Mouse (Mus musculus): ENCODE results near the gene Itgb7. TPM values are rescaled to one million over a fixed set of nuclear protein-coding genes. Genes with fewer than 3 reads are reported as not detected.

The Itgb7 gene
- polyA plus RNA-seq, 1 experiment from 2014 or later: 1.7 TPM

DNA sequence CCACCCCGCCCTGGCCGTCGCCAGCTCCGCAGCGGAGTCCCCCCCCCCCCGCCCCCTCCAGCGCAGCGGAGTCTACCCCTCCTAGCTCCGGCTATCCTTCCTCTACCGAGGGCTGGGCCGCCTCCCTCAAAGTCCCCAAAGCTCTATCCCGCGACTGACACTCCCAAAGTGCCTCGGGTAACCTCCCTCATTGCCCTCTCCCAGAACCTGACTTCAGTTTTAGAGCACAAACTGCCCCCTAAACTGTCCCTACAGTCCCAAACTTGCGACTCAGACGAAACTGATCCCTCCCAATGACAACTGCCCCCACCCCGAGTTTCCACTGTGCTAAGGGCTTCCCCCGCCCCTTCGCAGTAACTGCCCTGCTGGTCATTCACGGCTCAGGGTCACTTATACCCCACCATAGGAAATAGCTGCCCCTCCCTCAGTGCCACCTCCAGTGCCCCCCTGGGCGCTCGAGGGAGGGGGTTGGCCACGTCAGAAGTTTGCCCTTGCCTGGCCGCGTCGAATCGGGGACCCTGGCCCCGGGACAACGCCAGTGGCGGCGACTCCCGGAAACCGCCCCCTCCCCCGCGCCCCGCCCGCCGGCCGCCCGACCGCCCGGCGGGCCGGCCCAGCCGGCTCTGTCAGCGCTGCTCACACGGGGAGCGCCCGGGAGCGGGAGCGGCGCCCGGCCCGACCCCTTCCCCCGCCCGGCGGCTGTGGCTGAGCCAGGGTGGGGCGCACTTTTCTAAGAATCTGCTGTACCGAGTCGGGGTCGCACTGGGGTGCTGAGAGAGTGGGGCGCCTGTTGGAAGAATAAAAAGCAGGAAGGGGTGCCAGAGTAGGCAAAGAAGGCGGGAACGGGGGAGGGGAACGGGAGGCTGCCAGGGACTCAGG, 15.7 kb upstream of the Itgb7 start:
- H3K9ac ChIP-seq: peak overlapping the region; percentile 76
- H3K4me3 ChIP-seq: peak overlapping the region; percentile 55
- H3K4me2 ChIP-seq: peak overlapping the region; percentile 92
- peaks cover 55% of the 10 kb centered on the region for H3K27me3 ChIP-seq
- no peaks in the 10 kb centered on the region for H3K9me3 ChIP-seq
- H3K4me1 ChIP-seq (replicated peaks): peaks cover 72% of the 10 kb centered on the region
- no peaks in the 10 kb centered on the region for H3K36me3 ChIP-seq
- under 1% methylated on average over 63 of the region's 65 CpGs for WGBS
- ATAC-seq (ENCODE audit: low read depth): peak; percentile 51
- H3K27ac ChIP-seq (replicated peaks): peak overlapping the region; percentile 85

GRCm38 (mm10) chr15:102246866-102247251, 15.1 kb upstream of the Itgb7 start:
- Histone ChIP-seq H3K36me3 (no peaks in the 10 kb centered on the region), H3K4me1 (replicated peaks) (peaks cover 74% of the 10 kb centered on the region), H3K4me3 (peak overlapping the region; percentile 55), H3K27ac (replicated peaks) (peak overlapping the region; percentile 85), H3K27me3 (peaks cover 56% of the 10 kb centered on the region), H3K4me2 (peak overlapping the region; percentile 92), H3K9ac (peak overlapping the region; percentile 76), H3K9me3 (no peaks in the 10 kb centered on the region)
- ATAC-seq (ENCODE audit: low read depth): peak; percentile 82
- under 1% methylated on average over 25 of the region's 35 CpGs for WGBS

DNA sequence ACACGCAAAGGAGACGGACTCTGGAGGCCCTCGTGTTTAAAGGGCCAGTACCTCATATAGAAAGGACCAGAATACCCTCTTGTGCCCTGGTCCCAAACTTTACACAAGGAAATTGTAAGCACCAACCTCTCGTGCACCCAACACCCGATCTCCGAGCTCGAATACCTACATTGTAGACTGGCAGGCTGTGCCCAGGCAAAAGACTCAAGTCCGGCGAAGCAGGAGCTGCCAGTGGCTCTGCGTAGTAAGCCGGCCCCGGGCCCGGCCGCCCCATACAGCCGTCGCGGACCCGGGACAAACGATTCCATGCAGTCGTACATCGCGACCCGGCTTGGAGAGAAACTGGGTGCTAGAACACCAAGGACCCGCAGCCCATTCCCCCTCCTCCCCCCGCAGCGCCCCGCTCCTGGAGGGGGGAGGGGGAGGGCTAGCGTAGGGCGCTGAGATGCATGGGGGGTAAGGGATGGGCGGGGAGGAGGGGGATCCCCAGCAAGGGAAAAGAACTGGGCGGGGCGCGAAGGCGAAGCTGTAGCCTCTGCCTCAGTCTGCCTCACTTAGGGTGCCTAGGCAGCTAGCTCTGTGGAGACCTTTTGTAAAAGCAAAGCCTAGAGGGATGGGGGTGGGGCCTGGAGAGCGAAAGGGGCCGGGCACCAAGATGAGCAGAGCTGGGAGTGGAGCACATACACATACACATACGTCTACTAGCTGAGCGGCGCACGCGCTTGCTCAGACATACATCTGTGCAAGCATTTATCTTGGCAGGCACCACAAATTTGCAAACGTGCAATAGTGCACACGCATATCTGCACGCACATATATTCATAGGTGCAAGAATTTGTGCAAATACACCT, 14.4 kb upstream of the Itgb7 start:
- Histone ChIP-seq H3K4me1 (replicated peaks) (peaks cover 74% of the 10 kb centered on the region), H3K36me3 (no peaks in the 10 kb centered on the region), H3K9ac (peak overlapping the region; percentile 76), H3K4me2 (peak overlapping the region; percentile 92), H3K27me3 (peaks cover 56% of the 10 kb centered on the region), H3K9me3 (no peaks in the 10 kb centered on the region), H3K27ac (replicated peaks) (peak overlapping the region; percentile 85), H3K4me3 (peak overlapping the region; percentile 55)
- WGBS: under 1% methylated on average over 39 of the region's 44 CpGs
- ATAC-seq (ENCODE audit: low read depth): peak; percentile 89

- Histone ChIP-seq H3K9me3 (no peaks in the 10 kb centered on the region), H3K27me3 (peaks cover 53% of the 10 kb centered on the region), H3K4me1 (replicated peaks) (peaks cover 74% of the 10 kb centered on the region), H3K4me2 (peak overlapping the region; percentile 92), H3K27ac (replicated peaks) (peak overlapping the region; percentile 85), H3K9ac (peak overlapping the region; percentile 76), H3K4me3 (peak overlapping the region; percentile 55), H3K36me3 (no peaks in the 10 kb centered on the region)
- 6% methylated on average over 14 of the region's 14 CpGs for WGBS
- ATAC-seq (ENCODE audit: low read depth): no peak
Measured at GRCm38 (mm10) chr15:102245461-102245881, 13.7 kb upstream of the Itgb7 start.

DNA sequence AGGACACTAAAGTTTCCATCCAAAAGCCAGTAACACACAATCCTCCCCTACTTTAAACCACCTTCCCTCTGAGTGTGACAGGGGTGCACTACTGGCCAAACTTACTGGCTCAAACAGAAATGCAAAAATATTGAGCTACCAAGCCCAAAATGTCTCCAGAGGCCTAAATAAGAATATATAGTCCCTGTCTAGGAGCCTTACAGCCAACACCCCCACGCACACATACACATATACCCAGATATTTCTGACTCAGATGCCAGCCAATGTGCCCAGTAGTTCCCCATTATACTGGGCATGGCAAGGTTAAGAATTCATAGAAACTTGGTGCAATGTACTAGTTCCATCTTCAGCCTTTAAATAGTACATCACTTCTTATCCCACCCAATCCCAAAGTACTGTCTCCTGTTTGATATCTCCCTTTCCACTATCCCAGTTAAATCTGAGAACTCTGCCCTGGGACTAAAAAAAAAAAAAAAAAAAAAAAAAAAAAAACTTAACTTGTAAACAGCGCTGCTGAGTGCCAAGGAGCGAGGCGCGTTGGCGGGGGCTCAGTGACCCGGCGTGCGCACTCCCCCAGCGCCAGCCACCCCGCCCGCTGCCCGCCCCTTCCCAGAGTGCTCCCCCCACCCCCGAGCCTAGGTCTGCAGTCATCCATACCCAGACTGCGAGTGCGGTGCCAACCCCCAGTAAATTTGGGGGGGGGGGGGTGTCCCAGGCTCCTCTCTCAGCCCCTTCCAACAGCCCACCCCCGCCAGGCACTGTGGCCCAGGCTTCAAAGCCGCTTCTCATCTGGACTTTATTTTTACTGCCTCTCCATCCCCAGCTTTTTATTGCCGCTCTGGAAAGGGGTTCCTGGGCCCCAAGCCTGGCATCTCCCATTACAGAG, 12.8 kb upstream of the Itgb7 start:
- H3K4me1 ChIP-seq (replicated peaks): peaks cover 66% of the 10 kb centered on the region
- no peak for ATAC-seq (ENCODE audit: low read depth)
- peak overlapping the region; percentile 92 for H3K4me2 ChIP-seq
- 0 out of 2 replicates have a peak overlapping the region, but pooled peaks have one; percentile 42 for H3K27ac ChIP-seq (replicated peaks)
- H3K4me3 ChIP-seq: peak overlapping the region; percentile 55
- 8% methylated on average over 15 of the region's 19 CpGs for WGBS
- peak overlapping the region; percentile 60; the same call in 1 of the 2 replicates for H3K9ac ChIP-seq
- H3K27me3 ChIP-seq: peaks cover 44% of the 10 kb centered on the region
- H3K9me3 ChIP-seq: no peaks in the 10 kb centered on the region
- no peaks in the 10 kb centered on the region for H3K36me3 ChIP-seq

- no peaks in the 10 kb centered on the region for H3K9me3 ChIP-seq
- no peak for ATAC-seq (ENCODE audit: low read depth)
- no peaks in the 10 kb centered on the region for H3K36me3 ChIP-seq
- peak overlapping the region; percentile 55; the same call in 1 of the 2 replicates for H3K4me3 ChIP-seq
- H3K4me1 ChIP-seq (replicated peaks): peaks cover 56% of the 10 kb centered on the region
- WGBS: 10% methylated on average over 22 of the region's 22 CpGs
- peak overlapping the region; percentile 60 for H3K9ac ChIP-seq
- H3K27ac ChIP-seq (replicated peaks): peak overlapping the region; percentile 24; the same call in 1 of the 2 replicates
- H3K4me2 ChIP-seq: peak overlapping the region; percentile 92
- peaks cover 34% of the 10 kb centered on the region for H3K27me3 ChIP-seq
Measured at GRCm38 (mm10) chr15:102243229-102244190, 11.8 kb upstream of the Itgb7 start.

GRCm38 (mm10) chr15:102242404-102243228, 10.9 kb upstream of the Itgb7 start:
- no peak for ATAC-seq (ENCODE audit: low read depth)
- Histone ChIP-seq H3K36me3 (0 out of 2 replicates have a peak, but pooled peaks cover 2% of the 10 kb centered on the region), H3K4me1 (replicated peaks) (peaks cover 47% of the 10 kb centered on the region), H3K27me3 (peaks cover 32% of the 10 kb centered on the region), H3K4me3 (no peak overlapping the region), H3K9ac (no peak overlapping the region), H3K4me2 (peak overlapping the region; percentile 92; the same call in 1 of the 2 replicates), H3K27ac (replicated peaks) (no peak overlapping the region), H3K9me3 (no peaks in the 10 kb centered on the region)
- WGBS: 25% methylated on average over 12 of the region's 12 CpGs

DNA sequence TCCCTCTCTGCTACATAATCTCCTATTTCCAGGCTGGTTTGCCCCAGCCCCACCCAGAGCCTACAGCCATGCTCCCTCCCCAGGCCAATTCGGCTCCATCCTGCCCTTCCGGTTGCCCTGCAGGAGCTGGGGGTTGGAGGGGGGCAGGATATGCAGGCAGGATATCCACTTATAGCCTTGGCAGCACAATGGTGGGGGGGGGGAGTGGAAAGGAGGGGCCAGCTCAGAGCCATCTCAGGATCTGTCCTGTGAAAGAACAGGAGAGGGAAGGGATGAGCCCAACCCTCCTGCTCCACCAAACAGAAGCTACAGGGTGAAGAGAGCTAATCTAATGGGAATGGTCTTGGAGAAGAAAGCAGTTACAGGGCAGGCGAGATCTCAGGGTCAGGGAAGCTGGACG, 8.9 kb upstream of the Itgb7 start:
- no peaks in the 10 kb centered on the region for H3K9me3 ChIP-seq
- peaks cover 32% of the 10 kb centered on the region for H3K27me3 ChIP-seq
- no peak overlapping the region for H3K4me3 ChIP-seq
- no peak for ATAC-seq (ENCODE audit: low read depth)
- H3K4me1 ChIP-seq (replicated peaks): peaks cover 32% of the 10 kb centered on the region
- H3K9ac ChIP-seq: no peak overlapping the region
- 80% methylated on average over 4 of the region's 4 CpGs for WGBS
- H3K4me2 ChIP-seq: no peak overlapping the region
- 0 out of 2 replicates have a peak, but pooled peaks cover 5% of the 10 kb centered on the region for H3K36me3 ChIP-seq
- no peak overlapping the region for H3K27ac ChIP-seq (replicated peaks)

- H3K4me1 ChIP-seq (replicated peaks): peaks cover 24% of the 10 kb centered on the region
- no peak overlapping the region for H3K4me3 ChIP-seq
- H3K9ac ChIP-seq: no peak overlapping the region
- no peak overlapping the region for H3K4me2 ChIP-seq
- no peak for ATAC-seq (ENCODE audit: low read depth)
- H3K27me3 ChIP-seq: peaks cover 24% of the 10 kb centered on the region
- 77% methylated on average over 11 of the region's 11 CpGs for WGBS
- H3K27ac ChIP-seq (replicated peaks): no peak overlapping the region
- no peaks in the 10 kb centered on the region for H3K9me3 ChIP-seq
- 0 out of 2 replicates have a peak, but pooled peaks cover 5% of the 10 kb centered on the region for H3K36me3 ChIP-seq
Measured at GRCm38 (mm10) chr15:102239851-102240250, 8.1 kb upstream of the Itgb7 start.

DNA sequence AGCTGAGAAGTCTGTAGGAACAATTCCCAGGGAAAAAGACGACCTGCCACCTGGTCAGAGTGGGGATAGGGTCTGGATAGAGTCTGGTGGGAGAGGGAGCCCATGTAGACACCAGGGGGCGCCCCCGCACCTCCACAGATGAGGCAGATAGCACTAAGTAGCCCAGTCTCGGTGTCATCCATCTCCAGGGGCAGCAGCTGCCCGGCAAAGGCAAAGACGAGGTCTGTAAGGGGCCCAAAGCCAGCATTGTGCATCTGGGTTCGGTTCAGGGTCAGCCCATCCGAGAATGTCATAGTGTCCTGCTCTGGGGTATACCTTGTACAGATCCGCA, 7.5 kb upstream of the Itgb7 start:
- no peaks in the 10 kb centered on the region for H3K9me3 ChIP-seq
- 0 out of 2 replicates have a peak, but pooled peaks cover 5% of the 10 kb centered on the region for H3K36me3 ChIP-seq
- 14% methylated on average over 9 of the region's 9 CpGs for WGBS
- H3K4me3 ChIP-seq: no peak overlapping the region
- peaks cover 18% of the 10 kb centered on the region for H3K27me3 ChIP-seq
- no peak overlapping the region for H3K27ac ChIP-seq (replicated peaks)
- H3K9ac ChIP-seq: no peak overlapping the region
- no peak overlapping the region for H3K4me2 ChIP-seq
- H3K4me1 ChIP-seq (replicated peaks): peaks cover 19% of the 10 kb centered on the region
- peak; percentile 81 for ATAC-seq (ENCODE audit: low read depth)

Measured in neural tube, embryonic 13.5 days (tissue).